Mouse (Mus musculus): ENCODE results near the gene Psrc1. TPM values are rescaled to one million over a fixed set of nuclear protein-coding genes. Genes with fewer than 3 reads are reported as not detected.
A peak's percentile ranks its signal among the peaks of the same experiment; 100 is the strongest.

The Psrc1 gene
- 60.6 and 61.9 TPM in 2 replicates for polyA plus RNA-seq (2016; fragmentation: Nextera tagmentation; extraction: Ambion mirVana)

DNA sequence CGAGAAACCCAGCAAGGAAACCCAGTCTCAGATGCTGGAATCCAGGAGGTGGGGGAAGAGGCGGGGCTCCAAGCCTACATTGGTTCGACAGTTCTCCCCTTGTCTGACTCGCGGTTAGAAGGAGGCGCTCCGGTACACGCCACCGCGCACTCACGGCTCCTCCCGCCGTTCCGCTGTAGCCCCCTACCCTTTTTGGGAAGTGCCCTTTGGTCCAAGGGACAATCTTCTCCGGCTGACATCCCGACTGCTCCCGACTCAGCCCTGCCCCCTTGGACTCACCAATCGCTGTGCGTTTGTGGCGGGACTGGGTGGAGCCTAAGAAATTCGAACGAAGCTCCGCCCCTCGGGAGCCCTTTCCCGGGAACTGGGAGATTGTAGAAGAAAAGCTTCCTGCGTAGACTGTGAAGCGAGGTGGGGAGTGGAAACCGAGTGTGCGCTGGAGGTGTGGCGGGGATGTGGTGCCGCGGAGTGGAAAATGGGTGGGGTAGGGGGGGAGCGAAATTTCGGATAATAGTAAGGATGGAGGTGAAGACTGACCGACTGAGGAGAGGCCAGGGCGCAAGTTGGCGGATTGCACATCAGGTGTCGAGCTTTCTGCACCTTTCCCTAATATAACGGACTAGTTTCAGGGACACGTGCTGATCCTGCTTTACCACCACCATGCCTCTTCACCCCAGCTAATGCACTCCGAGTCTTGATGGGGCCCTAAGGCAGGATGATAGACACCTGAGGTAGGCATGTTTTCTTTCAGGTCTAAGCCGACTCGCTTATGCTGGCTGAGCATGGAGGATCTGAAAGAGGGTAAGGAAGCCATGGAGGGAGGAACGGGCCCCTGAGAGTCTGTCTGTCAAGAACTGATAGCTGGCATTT is at the start of gene Psrc1:
Gene Psrc1 (plus strand): TSS at position 355 of the 870 bp plus-strand sequence.
- H3K9me3 ChIP-seq = no peaks in the 10 kb centered on the region
- peak within 1 kb of the TSS; percentile 54 for H3K9ac ChIP-seq (replicated peaks)
- no peaks in the 10 kb centered on the region for H3K27me3 ChIP-seq
- peaks cover 29% of the 10 kb centered on the region for H3K4me1 ChIP-seq
- H3K4me2 ChIP-seq (replicated peaks) = peak within 1 kb of the TSS; percentile 67
- peaks cover 22% of the 10 kb centered on the region for H3K36me3 ChIP-seq
- peak within 1 kb of the TSS; percentile 61 for H3K4me3 ChIP-seq
- WGBS = under 1% methylated on average over 44 of the region's 44 CpGs
- peak within 1 kb of the TSS; percentile 65 for H3K27ac ChIP-seq (replicated peaks)
- ATAC-seq (ENCODE audit: low FRiP score, low read depth) = peak; percentile 94

DNA sequence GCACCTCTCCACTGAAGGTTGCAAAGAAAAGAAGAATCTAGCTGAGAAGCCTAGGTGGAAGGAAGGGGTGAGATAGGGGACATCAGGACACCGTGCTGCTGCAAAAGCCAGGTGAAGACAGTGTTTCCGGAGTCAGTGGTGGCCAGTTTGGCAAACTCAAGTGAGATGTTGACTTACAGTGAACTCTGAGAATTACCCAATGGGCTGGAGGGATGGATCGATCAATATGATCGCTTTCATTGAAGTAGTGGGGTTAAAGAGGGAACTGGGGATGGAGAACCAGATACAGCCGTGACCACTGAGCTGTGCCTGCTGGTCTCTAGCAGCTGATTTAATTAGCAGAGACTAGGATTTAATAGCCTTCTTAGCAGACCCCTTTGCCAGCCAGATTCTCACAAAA is 46.8 kb upstream of the Psrc1 start:
- no peak overlapping the region for H3K4me2 ChIP-seq (replicated peaks)
- H3K27ac ChIP-seq (replicated peaks) = no peak overlapping the region
- H3K27me3 ChIP-seq = no peaks in the 10 kb centered on the region
- ATAC-seq (ENCODE audit: low FRiP score, low read depth) = no peak
- H3K4me3 ChIP-seq = no peak overlapping the region
- H3K9ac ChIP-seq (replicated peaks) = no peak overlapping the region
- H3K4me1 ChIP-seq = no peaks in the 10 kb centered on the region
- no peaks in the 10 kb centered on the region for H3K9me3 ChIP-seq
- H3K36me3 ChIP-seq = peaks cover 96% of the 10 kb centered on the region
- WGBS = 93% methylated on average over 5 of the region's 5 CpGs

DNA sequence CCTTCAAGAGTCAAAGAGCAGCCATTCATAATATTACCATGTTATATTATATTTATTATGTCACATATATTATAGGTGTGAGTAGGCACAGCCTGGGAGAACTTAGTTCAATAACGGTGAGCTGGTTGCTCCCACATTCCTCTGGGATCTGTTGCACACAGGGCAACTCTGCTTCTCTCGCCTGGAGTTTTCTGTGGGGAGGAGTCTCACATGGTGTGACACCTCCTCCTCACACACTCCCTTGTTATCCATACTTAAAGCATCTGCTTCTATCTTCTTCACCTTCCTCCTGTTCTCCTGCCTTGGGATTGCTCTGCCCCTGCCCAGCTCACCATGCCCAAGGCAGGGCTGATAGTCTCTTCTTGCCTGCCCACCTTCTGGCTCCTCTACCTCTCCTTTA is 42.6 kb upstream of the Psrc1 start:
- ATAC-seq (ENCODE audit: low FRiP score, low read depth) = no peak
- Histone ChIP-seq H3K27me3 (no peaks in the 10 kb centered on the region), H3K4me3 (no peak overlapping the region), H3K4me2 (replicated peaks) (no peak overlapping the region), H3K9ac (replicated peaks) (no peak overlapping the region), H3K36me3 (peaks cover 83% of the 10 kb centered on the region), H3K27ac (replicated peaks) (no peak overlapping the region), H3K9me3 (no peaks in the 10 kb centered on the region), H3K4me1 (no peaks in the 10 kb centered on the region)
- 90% methylated on average over 2 of the region's 2 CpGs for WGBS

DNA sequence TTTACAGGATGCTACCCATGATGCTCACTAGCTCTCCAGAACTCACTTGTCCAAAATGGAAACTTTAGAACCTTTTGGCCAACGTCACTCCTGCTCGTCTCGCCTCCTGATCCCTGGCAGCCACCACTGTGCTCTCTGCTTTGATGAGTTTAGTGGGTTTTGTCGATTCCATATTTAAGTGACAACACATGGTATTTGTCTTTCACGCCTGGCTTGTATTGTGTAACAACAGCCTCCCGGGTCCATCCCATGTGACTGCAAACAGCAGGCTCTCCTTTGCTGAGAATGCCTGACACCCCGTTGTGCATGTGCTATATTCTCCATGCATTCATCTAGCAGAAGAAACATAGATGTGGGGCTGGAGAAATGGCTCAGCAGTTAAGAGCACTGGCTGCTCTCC is 41.5 kb upstream of the Psrc1 start:
- H3K9me3 ChIP-seq = no peaks in the 10 kb centered on the region
- no peak for ATAC-seq (ENCODE audit: low FRiP score, low read depth)
- 86% methylated on average over 7 of the region's 7 CpGs for WGBS
- H3K4me3 ChIP-seq = no peak overlapping the region
- no peak overlapping the region for H3K27ac ChIP-seq (replicated peaks)
- H3K4me2 ChIP-seq (replicated peaks) = no peak overlapping the region
- peaks cover 84% of the 10 kb centered on the region for H3K36me3 ChIP-seq
- H3K4me1 ChIP-seq = no peaks in the 10 kb centered on the region
- no peaks in the 10 kb centered on the region for H3K27me3 ChIP-seq
- H3K9ac ChIP-seq (replicated peaks) = no peak overlapping the region

DNA sequence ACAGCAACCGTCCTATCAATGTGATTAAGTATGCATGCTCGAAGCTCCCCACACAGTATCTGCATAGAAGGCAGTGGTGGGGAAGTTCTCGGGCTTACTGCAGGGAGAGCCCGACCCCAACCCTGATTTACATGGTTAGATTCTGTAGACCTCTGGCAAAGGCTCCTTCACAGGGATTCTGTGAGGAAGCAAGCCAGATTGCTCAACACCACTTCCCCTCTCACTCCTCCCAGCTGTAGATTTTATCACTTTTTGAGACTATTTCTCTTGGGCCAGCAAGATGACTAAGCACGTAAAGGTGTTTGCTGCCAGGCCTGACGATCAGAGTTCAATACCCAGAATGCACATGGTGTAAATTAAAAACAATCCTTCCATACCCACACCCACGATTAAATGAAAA is 37.8 kb upstream of the Psrc1 start:
- Histone ChIP-seq H3K27me3 (no peaks in the 10 kb centered on the region), H3K4me1 (no peaks in the 10 kb centered on the region), H3K36me3 (peaks cover 87% of the 10 kb centered on the region), H3K9ac (replicated peaks) (no peak overlapping the region), H3K27ac (replicated peaks) (no peak overlapping the region), H3K4me2 (replicated peaks) (no peak overlapping the region), H3K4me3 (no peak overlapping the region), H3K9me3 (no peaks in the 10 kb centered on the region)
- WGBS = 92% methylated on average over 7 of the region's 7 CpGs
- no peak for ATAC-seq (ENCODE audit: low FRiP score, low read depth)

DNA sequence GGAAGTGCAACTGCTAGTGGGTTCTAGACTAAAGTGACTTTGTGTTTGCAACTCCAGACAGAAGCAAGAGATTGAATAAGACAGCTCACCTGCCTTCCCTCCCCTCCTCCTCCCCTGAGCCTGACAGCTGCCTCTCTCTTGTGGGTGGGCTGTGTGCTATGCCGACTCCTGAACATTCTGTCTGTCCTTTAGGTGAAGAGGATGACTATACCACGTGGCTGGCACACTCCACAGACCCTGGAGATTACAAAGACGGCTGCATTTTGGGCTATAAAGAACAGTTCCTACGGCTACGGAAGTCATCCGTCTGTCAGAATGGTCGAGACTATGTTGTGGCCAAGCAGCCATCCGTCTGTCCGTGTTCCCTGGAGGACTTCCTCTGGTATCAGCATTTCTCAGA is 35.3 kb upstream of the Psrc1 start:
- H3K27me3 ChIP-seq = no peaks in the 10 kb centered on the region
- peaks cover 87% of the 10 kb centered on the region for H3K36me3 ChIP-seq
- no peak overlapping the region for H3K4me3 ChIP-seq
- H3K27ac ChIP-seq (replicated peaks) = no peak overlapping the region
- H3K4me2 ChIP-seq (replicated peaks) = no peak overlapping the region
- no peak for ATAC-seq (ENCODE audit: low FRiP score, low read depth)
- H3K4me1 ChIP-seq = no peaks in the 10 kb centered on the region
- H3K9me3 ChIP-seq = no peaks in the 10 kb centered on the region
- 87% methylated on average over 9 of the region's 9 CpGs for WGBS
- H3K9ac ChIP-seq (replicated peaks) = no peak overlapping the region

DNA sequence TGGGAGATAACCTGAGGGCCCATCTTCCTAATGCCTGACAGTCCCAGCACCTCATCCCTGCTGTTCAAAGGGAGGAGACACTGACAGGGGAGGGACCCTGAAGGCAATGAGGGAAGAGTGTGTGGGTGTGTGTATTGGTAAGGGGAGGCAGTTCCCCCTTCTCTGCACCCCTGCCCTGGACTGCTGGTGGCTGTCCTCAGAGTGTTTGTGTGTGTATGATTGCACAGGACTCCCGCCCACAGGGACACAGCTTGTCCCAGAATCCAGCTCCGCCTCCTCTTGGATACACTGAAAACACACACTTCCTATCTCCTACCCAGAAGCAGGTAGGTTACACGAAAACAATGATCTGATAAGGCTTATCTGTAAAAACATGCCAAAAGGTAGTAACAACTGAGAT is 28.4 kb upstream of the Psrc1 start:
- Histone ChIP-seq H3K4me1 (peaks cover 2% of the 10 kb centered on the region), H3K9ac (replicated peaks) (no peak overlapping the region), H3K9me3 (no peaks in the 10 kb centered on the region), H3K27ac (replicated peaks) (no peak overlapping the region), H3K4me3 (no peak overlapping the region), H3K36me3 (peaks cover 78% of the 10 kb centered on the region), H3K4me2 (replicated peaks) (no peak overlapping the region), H3K27me3 (no peaks in the 10 kb centered on the region)
- no peak for ATAC-seq (ENCODE audit: low FRiP score, low read depth)
- WGBS = 96% methylated on average over 3 of the region's 3 CpGs

DNA sequence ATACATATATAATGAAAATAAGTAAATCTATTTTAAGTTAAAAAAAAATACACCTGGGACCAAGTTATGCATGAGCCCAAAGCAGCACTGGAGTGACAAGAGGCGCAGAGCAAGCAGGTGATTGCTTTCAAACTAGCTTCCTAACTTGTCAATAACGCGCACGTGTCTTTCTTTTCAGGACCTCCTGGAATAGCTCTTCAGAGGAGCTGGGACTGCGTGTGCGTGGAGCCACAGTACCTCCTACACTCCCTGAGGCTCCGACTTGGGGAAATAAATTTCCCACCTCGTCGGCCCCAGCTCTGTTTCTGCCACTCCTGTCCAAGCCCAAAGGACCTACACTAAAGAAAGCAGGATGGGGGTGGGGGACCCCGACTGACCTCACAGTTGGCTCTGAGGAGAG is 26.6 kb upstream of the Psrc1 start:
- Histone ChIP-seq H3K4me3 (no peak overlapping the region), H3K27ac (replicated peaks) (no peak overlapping the region), H3K4me2 (replicated peaks) (no peak overlapping the region), H3K4me1 (peaks cover 15% of the 10 kb centered on the region), H3K36me3 (peaks cover 60% of the 10 kb centered on the region), H3K9ac (replicated peaks) (no peak overlapping the region), H3K27me3 (no peaks in the 10 kb centered on the region), H3K9me3 (no peaks in the 10 kb centered on the region)
- no peak for ATAC-seq (ENCODE audit: low FRiP score, low read depth)
- 90% methylated on average over 10 of the region's 10 CpGs for WGBS

DNA sequence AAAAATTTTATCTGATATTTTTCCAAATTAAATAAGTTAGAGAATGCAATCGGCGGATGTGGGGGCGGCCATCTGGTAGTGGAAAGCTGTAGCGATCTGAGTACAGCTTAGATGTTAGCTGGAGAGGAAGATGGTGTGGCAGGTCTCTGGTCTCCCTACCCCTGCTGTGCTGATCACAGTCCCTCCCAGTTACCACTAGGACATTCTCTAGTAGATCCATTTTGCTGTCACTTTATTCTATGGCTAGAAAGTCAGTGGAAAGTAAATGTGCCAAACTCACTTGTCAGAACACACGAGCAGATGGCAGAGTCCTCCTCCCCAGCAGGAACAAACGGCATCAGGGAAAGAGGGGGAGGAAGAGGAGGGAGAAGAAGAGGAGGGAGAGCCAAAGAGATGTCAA is 25.2 kb upstream of the Psrc1 start:
- Histone ChIP-seq H3K27ac (replicated peaks) (no peak overlapping the region), H3K9me3 (no peaks in the 10 kb centered on the region), H3K27me3 (no peaks in the 10 kb centered on the region), H3K9ac (replicated peaks) (no peak overlapping the region), H3K4me3 (no peak overlapping the region), H3K4me2 (replicated peaks) (no peak overlapping the region), H3K4me1 (peaks cover 15% of the 10 kb centered on the region), H3K36me3 (peaks cover 47% of the 10 kb centered on the region)
- no peak for ATAC-seq (ENCODE audit: low FRiP score, low read depth)
- WGBS = 88% methylated on average over 6 of the region's 6 CpGs

DNA sequence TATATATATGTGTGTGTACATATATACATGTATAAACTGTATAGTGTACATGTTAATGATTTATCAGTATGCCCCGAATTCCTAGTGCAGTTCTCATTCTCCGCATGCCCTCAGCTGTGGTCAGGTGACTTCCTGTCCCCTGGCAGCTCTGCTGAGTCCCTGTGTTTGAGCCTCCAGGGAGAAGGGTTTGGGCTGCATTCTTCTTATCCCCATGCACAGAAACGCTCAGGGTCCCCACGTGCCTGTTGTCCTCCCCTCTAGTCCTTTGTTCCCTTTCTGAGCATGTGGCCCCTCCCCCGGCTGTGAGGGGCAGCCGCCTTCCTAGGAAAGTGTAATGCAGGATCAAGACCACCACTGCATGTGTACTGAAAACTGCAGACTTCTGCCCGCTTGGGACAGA is 22.7 kb upstream of the Psrc1 start:
- H3K9ac ChIP-seq (replicated peaks) = no peak overlapping the region; the same call in 1 of the 2 replicates
- no peak overlapping the region for H3K4me3 ChIP-seq
- no peaks in the 10 kb centered on the region for H3K9me3 ChIP-seq
- WGBS = 8% methylated on average over 7 of the region's 7 CpGs
- peaks cover 22% of the 10 kb centered on the region for H3K4me1 ChIP-seq
- H3K27ac ChIP-seq (replicated peaks) = 0 out of 2 replicates have a peak overlapping the region, but pooled peaks have one; percentile 4
- peak; percentile 85 for ATAC-seq (ENCODE audit: low FRiP score, low read depth)
- peaks cover 23% of the 10 kb centered on the region for H3K36me3 ChIP-seq
- peak overlapping the region; percentile 1; the same call in 1 of the 2 replicates for H3K4me2 ChIP-seq (replicated peaks)
- no peaks in the 10 kb centered on the region for H3K27me3 ChIP-seq

DNA sequence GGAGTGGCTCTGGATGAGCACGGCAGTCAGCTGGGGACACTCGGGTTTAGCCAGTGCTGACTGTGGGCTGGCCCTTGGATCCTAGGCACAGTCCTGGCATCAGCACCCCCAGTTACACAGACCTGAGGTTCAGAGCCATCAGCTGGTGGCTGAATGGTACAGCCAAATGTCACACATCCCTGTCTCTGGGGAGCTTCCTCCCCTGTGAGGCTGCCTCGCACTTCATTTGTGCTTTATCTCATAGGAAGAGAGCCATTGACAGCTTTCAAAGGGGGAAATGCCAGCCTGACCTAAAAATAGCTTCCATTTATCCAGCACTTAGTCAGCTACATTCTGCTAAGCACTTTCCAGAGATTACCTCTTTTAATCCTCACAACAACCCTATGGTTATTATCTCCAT is 20.0 kb upstream of the Psrc1 start:
- no peak for ATAC-seq (ENCODE audit: low FRiP score, low read depth)
- peaks cover 22% of the 10 kb centered on the region for H3K4me1 ChIP-seq
- H3K9ac ChIP-seq (replicated peaks) = no peak overlapping the region
- no peak overlapping the region for H3K4me3 ChIP-seq
- WGBS = 76% methylated on average over 3 of the region's 3 CpGs
- H3K27ac ChIP-seq (replicated peaks) = no peak overlapping the region
- H3K9me3 ChIP-seq = no peaks in the 10 kb centered on the region
- H3K4me2 ChIP-seq (replicated peaks) = no peak overlapping the region
- no peaks in the 10 kb centered on the region; the same call in 1 of the 2 replicates for H3K36me3 ChIP-seq
- H3K27me3 ChIP-seq = no peaks in the 10 kb centered on the region

DNA sequence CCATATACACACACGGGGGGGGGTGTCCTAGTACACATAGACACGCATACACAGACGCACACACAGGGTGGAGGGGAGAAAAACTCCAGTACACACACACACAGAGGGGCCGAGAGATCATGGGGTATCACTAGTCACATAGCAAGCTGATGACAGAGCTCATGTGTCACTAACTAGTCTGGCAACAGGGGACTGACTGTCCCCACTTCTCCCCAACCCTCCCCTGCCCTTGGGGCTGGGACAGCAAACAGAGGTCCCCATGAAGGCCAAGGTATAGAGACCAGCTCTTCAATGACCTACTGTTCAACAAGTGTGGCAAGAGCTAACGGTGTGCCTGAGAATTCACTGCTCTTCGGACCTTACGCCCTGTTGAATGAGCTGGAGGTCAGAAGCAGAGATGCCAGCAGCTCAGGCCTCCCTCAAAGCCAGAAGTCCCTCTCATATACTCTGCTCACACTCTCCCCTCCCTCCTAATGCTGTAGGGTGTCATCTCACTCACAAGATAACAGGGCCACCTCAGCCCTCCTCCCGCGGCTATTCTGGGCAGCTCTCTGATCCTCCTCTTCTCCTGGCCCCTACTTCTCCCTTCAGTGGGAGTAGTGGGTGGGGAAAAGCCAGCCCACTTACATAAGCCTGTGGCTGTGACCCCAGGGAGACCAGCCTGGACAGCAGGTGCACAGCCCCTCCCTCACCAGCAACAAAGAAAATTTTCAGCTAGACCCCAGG is 19.2 kb upstream of the Psrc1 start, which contains the start of gene Mybphl:
Gene Mybphl (plus strand): TSS at position 642 of the 726 bp plus-strand sequence.
- H3K4me1 ChIP-seq = peaks cover 22% of the 10 kb centered on the region
- no peaks in the 10 kb centered on the region for H3K36me3 ChIP-seq
- no peaks in the 10 kb centered on the region for H3K27me3 ChIP-seq
- H3K27ac ChIP-seq (replicated peaks) = no peak within 1 kb of the TSS
- no peak within 1 kb of the TSS for H3K9ac ChIP-seq (replicated peaks)
- no peaks in the 10 kb centered on the region for H3K9me3 ChIP-seq
- no peak within 1 kb of the TSS for H3K4me2 ChIP-seq (replicated peaks)
- 76% methylated on average over 9 of the region's 9 CpGs for WGBS
- no peak within 1 kb of the TSS for H3K4me3 ChIP-seq
- ATAC-seq (ENCODE audit: low FRiP score, low read depth) = no peak

Data from midbrain, embryonic 12.5 days (tissue).